Mouse (Mus musculus): ENCODE results near the gene F830045P16Rik. TPM values are rescaled to one million over a fixed set of nuclear protein-coding genes. Genes with fewer than 3 reads are reported as not detected.
"Not testable (repeated sequence)": the region's sequence is repeated elsewhere in the genome, so short reads cannot be mapped to it uniquely, and the experiment has no call there.

F830045P16Rik gene
- polyA plus RNA-seq, 1 experiment = not detected

DNA sequence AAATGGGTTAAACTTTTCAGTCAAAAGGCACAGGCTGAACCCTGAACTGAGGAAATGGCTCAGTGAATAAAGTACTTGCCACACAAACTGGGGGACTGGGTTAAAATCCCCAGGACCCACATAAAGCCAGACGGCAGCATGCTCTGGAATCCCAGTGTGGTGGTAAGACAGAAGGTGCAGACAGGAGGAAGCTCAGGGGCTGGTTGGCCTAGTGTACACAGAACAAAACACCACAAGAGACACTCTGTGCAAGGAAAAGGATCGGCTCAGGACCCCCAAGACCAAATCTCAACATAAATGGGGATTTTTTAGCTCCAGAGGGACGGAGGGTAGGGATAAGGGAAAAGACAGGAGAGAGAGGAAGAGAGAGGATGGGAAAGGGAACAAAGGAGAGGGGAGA, 17.9 kb downstream of the F830045P16Rik start:
- H3K4me3 ChIP-seq (ENCODE audit: low read depth, low read length) = no peak overlapping the region
- H3K27ac ChIP-seq (ENCODE audit: insufficient read depth, low read depth, low read length) = no peak overlapping the region
- TF ChIP-seq POLR2A (IDR thresholded peaks at IDR 0.05; ENCODE audit: low read depth, low read length) (no peak), CTCF (IDR thresholded peaks at IDR 0.05; ENCODE audit: extremely low read depth, insufficient read length, insufficient replicate concordance, low read depth, low read length) (no peak)
- peaks cover 2% of the 10 kb centered on the region; the same call in 1 of the 2 replicates for H3K4me1 ChIP-seq (ENCODE audit: control insufficient read depth, insufficient read depth, insufficient read length, low read length)
- H3K27me3 ChIP-seq (ENCODE audit: control insufficient read depth, insufficient read depth, low read length) = no peaks in the 10 kb centered on the region
- whole genome bisulfite sequencing = 81% methylated on average over 3 of the region's 3 CpGs
- no peaks in the 10 kb centered on the region for H3K36me3 ChIP-seq (ENCODE audit: control insufficient read depth, insufficient read depth, low read length)

DNA sequence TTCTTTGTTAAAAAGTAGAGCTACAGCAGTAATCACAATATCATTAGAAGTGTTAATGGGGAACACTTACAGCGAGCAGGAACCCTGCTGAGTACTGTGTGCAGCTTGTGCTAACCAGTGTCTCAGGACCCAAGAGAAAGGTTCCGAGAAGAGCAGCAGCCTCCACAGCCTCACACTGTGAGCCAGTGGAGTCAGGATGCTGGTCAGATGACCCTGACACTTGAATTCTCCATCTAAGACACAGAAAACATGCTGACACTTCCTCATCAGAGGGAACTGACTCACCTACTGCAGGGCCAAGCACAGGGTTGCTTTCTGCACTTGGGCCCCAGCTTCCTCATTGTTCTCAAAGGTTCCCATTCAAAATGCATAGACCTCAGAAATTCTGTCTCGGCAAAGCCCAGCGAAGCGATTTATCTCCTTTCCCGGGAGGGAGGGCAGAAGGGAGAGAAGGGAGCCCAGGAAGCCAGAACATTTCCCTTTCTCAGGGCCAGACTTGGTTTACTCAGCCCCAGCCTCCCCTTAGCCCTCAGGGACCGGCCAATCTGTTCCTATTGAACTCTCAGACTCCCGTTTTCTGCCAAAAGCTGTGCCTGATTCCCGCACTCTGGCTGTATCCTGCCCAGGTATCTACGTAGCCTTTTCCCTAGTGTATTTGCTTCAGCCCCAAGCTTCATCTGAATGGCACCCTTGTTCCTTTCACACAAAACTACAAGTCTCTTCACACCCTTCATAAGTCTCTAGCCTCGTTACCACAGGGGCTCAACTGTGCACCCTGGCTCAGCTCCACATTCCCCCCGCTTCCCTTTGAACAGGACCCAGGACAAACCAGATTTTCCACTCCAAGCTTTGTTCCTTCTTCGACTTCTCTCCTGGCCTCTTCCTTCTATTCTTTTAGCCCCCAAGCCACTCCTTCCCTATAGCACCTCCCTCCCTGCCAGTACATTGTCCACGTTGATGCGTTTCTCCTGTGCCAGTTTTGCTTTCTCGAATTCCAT, 21.2 kb downstream of the F830045P16Rik start:
- no peak overlapping the region for H3K4me3 ChIP-seq (ENCODE audit: low read depth, low read length)
- peak overlapping the region; percentile 46 for H3K27ac ChIP-seq (ENCODE audit: insufficient read depth, low read depth, low read length)
- TF ChIP-seq POLR2A (IDR thresholded peaks at IDR 0.05; ENCODE audit: low read depth, low read length) (no peak), CTCF (IDR thresholded peaks at IDR 0.05; ENCODE audit: extremely low read depth, insufficient read length, insufficient replicate concordance, low read depth, low read length) (no peak)
- H3K36me3 ChIP-seq (ENCODE audit: control insufficient read depth, insufficient read depth, low read length) = no peaks in the 10 kb centered on the region
- peaks cover 2% of the 10 kb centered on the region; the same call in 1 of the 2 replicates for H3K4me1 ChIP-seq (ENCODE audit: control insufficient read depth, insufficient read depth, insufficient read length, low read length)
- 46% methylated on average over 16 of the region's 16 CpGs for WGBS
- H3K27me3 ChIP-seq (ENCODE audit: control insufficient read depth, insufficient read depth, low read length) = no peaks in the 10 kb centered on the region

DNA sequence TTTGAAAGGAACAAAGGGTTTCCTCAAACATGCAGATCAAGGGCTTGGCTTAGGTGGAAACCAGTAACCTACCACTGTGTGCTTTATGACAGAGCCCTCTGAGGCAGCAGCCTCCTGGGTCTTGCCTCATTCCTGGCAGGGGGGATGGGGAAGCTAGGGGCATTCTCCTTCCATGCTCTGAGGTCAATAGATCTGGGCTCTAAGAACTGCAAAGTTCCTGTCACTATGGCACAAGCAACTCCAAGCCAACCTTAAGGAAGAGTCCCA, 22.1 kb downstream of the F830045P16Rik start:
- no peaks in the 10 kb centered on the region for H3K27me3 ChIP-seq (ENCODE audit: control insufficient read depth, insufficient read depth, low read length)
- peaks cover 2% of the 10 kb centered on the region; the same call in 1 of the 2 replicates for H3K4me1 ChIP-seq (ENCODE audit: control insufficient read depth, insufficient read depth, insufficient read length, low read length)
- H3K36me3 ChIP-seq (ENCODE audit: control insufficient read depth, insufficient read depth, low read length) = no peaks in the 10 kb centered on the region
- TF ChIP-seq CTCF (IDR thresholded peaks at IDR 0.05; ENCODE audit: extremely low read depth, insufficient read length, insufficient replicate concordance, low read depth, low read length) (no peak), POLR2A (IDR thresholded peaks at IDR 0.05; ENCODE audit: low read depth, low read length) (no peak)
- H3K27ac ChIP-seq (ENCODE audit: insufficient read depth, low read depth, low read length) = peak overlapping the region; percentile 41; the same call in 1 of the 2 replicates
- H3K4me3 ChIP-seq (ENCODE audit: low read depth, low read length) = no peak overlapping the region

DNA sequence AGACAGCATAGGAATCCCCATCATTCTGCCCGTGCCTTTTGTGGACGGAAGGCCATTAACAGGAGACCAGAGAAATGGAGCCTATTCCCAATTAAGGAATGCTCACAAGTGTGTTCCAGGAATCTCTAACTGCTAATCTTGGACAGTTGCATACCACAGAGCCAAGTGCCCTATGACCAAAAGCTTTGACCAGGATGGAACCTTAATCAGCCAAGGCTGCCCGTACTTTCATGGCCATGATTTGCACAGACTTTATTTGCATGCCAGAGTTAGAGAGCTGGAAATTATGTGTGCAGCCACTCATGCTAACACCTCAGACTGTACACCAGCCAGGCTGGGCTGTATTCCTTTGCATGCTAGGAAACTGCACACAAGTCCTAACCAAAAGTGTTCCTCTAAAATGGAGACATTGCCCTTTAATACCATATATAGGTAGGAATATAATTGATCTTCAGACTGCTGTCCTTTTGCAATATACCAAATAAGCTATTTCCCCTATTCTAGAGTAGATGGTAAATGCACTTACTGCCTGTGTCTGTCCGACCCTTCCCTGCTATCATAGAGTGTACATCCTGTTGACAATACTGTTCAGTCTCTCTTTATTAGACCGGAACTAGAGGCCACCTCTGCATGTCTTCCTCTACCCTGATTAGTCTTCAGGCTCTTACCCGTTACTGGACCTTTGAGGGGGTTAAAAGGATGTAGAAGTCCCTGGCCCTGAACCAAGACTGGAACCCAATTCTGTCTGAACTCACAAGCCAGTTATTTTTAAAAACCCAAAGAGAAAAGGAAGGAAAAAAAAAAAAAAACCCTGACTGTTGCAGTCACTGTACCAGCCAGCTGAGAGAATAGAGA, 22.6 kb downstream of the F830045P16Rik start:
- no peak overlapping the region for H3K27ac ChIP-seq (ENCODE audit: insufficient read depth, low read depth, low read length)
- 71% methylated on average over 6 of the region's 6 CpGs for WGBS
- no peaks in the 10 kb centered on the region for H3K27me3 ChIP-seq (ENCODE audit: control insufficient read depth, insufficient read depth, low read length)
- H3K4me1 ChIP-seq (ENCODE audit: control insufficient read depth, insufficient read depth, insufficient read length, low read length) = peaks cover 2% of the 10 kb centered on the region; the same call in 1 of the 2 replicates
- TF ChIP-seq POLR2A (IDR thresholded peaks at IDR 0.05; ENCODE audit: low read depth, low read length) = no peak
- no peak for TF ChIP-seq CTCF (IDR thresholded peaks at IDR 0.05; ENCODE audit: extremely low read depth, insufficient read length, insufficient replicate concordance, low read depth, low read length)
- no peaks in the 10 kb centered on the region for H3K36me3 ChIP-seq (ENCODE audit: control insufficient read depth, insufficient read depth, low read length)
- no peak overlapping the region for H3K4me3 ChIP-seq (ENCODE audit: low read depth, low read length)

DNA sequence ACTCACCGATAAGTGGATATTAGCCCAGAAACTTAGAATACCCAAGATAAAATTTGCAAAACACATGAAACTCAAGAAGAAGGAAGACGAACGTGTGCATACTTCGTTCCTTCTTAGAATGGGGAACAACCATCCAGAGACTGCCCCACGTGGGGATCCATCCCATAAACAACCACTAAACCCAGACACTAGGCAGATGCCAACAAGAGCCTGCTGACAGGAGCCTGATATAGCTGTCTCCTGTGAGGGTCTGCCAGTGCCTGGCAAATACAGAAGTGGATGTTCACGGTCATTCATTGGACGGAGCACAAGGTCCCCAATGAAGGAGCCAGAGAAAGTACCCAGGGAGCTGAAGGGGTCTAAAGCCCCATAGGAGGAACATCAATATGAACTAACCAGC, 24.3 kb downstream of the F830045P16Rik start:
- H3K36me3 ChIP-seq (ENCODE audit: control insufficient read depth, insufficient read depth, low read length); H3K4me3 ChIP-seq (ENCODE audit: low read depth, low read length); H3K4me1 ChIP-seq (ENCODE audit: control insufficient read depth, insufficient read depth, insufficient read length, low read length); H3K27ac ChIP-seq (ENCODE audit: insufficient read depth, low read depth, low read length); H3K27me3 ChIP-seq (ENCODE audit: control insufficient read depth, insufficient read depth, low read length): not testable (repeated sequence)
- WGBS = 84% methylated on average over 7 of the region's 7 CpGs

DNA sequence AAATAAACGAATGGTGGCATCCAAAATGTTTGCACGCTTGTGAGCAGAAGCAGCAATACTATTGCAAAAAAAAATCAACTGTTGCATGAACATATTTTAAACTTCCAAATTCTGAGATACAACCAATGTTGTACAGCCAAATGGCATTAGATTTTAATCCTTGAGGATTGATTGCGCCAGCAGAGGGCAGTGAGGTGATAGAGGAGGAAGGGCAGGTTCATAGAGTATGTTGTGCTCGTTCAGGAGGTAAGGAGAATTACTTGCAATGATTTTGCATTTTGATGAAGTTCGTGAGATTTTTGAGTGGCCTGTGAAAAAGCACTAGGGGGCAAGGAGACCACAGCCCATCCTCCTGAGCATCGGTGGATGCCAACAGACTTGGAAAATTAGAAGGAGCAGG, 33.8 kb downstream of the F830045P16Rik start:
- H3K36me3 ChIP-seq (ENCODE audit: control insufficient read depth, insufficient read depth, low read length) = no peaks in the 10 kb centered on the region
- no peak overlapping the region for H3K27ac ChIP-seq (ENCODE audit: insufficient read depth, low read depth, low read length)
- 18% methylated on average over 6 of the region's 6 CpGs for WGBS
- H3K27me3 ChIP-seq (ENCODE audit: control insufficient read depth, insufficient read depth, low read length) = no peaks in the 10 kb centered on the region
- no peaks in the 10 kb centered on the region for H3K4me1 ChIP-seq (ENCODE audit: control insufficient read depth, insufficient read depth, insufficient read length, low read length)
- TF ChIP-seq POLR2A (IDR thresholded peaks at IDR 0.05; ENCODE audit: low read depth, low read length) (no peak), CTCF (IDR thresholded peaks at IDR 0.05; ENCODE audit: extremely low read depth, insufficient read length, insufficient replicate concordance, low read depth, low read length) (no peak)
- H3K4me3 ChIP-seq (ENCODE audit: low read depth, low read length) = no peak overlapping the region

Data from small intestine, adult 2 months (tissue).